Mouse (Mus musculus): Measurements from ENCODE around the gene Ltbp1.

Ltbp1 gene

DNA sequence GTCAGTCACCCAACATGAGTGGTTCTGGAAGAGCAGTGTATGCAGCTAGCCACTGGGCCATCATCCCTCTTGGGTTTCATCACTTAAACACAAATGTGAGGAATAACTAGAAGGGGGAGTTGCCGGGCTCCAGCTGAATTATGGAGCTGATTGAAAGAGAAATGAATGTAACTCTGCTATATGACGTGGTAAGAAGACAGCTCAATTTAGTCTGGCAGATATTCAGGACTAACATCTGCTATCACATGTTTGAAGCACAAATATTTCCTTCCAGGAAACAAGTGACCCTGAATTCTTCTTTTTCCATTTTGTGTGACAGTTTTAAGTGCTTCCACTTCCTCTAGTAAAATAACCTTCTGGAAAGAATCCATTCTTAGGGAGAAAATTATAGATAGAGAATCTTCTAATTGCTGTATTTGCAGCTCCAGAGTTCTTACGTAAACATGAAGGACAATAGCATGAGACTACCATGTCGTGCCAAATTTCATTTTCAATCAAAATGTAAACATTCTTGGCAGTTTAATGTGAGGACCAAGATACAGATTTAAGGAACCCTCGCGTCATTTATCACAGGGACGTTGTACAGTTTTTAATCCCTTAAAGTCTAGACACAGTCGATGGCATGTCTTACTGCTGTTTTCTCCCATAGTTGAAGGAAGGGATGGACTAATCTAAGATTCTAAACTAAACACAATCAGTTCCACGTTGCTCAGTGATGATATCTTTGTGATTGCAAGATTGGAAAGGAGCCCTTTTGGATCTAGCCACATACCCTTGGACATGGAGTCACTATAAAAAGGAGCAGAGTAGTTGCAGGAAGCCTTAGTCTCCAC, 279.7 kb downstream of the Ltbp1 start:
- no peak for DNase-seq (ENCODE audit: low read depth, low spot score)

DNA sequence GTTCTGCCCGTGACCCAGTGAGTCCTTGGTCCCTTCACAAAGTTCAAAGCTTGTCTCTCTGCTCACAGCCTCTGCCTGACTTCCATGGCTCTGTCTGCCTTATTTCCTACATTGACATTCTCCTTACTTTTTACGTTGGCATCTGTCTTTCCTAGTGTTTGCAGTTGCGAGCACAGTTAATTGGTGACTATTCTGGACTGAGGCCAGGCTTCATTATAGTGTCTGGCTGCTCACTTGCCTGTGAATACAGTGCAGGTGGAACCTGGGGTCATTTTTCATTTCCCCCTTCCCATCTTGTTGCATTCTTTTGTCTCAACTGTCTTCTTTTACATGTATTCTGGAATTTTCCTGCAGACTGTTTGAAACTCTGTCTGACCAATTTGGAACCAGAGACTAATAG, 287.6 kb downstream of the Ltbp1 start:
- DNase-seq (ENCODE audit: low read depth, low spot score), result no peak

DNA sequence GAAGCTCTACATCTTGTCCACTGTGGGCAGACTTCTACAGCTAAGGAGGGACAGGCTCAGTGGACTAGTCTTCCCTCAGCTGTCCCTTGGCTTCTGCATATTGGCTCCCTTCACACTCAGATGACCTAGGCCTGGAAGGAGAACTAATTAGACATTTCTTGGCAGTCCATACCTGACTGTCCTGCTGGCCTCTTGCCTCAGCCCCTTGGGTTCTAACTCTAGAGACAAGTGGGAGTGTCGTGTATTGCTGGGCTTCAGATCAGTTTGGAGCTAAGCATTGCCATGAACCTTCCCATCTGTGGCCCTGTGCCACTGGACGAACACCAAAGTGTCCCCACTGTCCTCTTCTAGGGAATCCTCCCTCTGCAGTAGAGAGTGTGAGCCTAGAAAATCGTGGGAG, 288.4 kb downstream of the Ltbp1 start:
- no peak for DNase-seq (ENCODE audit: low read depth, low spot score)

- DNase-seq (ENCODE audit: low read depth, low spot score), result no peak
These were observed 295.5 kb downstream of the Ltbp1 start for GRCm38 (mm10) chr17:75300908-75301307.

DNA sequence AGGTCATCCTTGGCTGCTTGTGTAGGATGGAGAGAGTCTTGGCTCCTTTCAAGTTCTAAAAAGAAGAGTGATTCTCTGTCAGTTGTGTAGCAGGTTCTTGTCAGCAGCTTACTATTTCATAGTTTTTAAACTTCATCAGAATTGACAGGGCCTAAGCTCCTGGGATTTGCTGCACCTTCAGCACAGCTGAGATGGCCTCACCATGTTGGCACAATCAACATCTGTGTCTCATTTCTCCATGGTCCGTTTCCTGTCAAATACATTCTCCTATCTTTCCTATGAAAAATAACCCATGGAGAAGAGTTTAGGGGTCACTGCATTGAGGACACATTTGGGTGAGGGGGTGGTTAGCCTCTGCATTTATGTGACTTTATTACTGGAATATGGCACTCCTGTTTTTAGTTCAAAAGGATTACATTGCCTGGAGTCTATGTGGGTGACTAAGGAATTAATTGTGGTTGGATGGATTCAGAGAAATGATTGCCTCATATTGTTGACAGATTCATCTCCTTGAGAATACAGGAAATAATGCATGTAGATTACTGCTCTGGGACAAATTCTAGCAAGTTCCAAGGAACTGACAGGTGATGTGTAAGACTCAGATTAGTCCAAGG, 299.5 kb downstream of the Ltbp1 start:
- DNase-seq (ENCODE audit: low read depth, low spot score), result no peak

DNA sequence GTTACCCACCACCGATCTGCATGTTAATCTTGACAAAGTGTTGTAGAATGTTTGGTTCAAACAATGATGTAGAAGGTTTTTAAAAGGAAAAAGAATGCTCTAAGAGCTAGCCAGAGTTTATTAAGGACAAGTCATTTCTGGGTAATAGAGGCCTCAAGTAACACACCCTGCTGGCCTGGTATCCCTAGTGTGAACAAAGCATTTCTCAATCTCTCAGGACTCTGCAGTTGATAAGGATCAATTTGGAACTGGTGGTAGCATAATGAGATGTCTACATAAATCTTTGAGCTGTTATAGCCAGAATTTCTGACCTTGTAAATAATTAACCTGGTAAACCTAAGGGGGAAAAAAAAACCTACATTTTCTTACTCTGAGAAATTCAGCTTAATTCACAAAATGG, 300.3 kb downstream of the Ltbp1 start:
- DNase-seq (ENCODE audit: low read depth, low spot score), result no peak

DNA sequence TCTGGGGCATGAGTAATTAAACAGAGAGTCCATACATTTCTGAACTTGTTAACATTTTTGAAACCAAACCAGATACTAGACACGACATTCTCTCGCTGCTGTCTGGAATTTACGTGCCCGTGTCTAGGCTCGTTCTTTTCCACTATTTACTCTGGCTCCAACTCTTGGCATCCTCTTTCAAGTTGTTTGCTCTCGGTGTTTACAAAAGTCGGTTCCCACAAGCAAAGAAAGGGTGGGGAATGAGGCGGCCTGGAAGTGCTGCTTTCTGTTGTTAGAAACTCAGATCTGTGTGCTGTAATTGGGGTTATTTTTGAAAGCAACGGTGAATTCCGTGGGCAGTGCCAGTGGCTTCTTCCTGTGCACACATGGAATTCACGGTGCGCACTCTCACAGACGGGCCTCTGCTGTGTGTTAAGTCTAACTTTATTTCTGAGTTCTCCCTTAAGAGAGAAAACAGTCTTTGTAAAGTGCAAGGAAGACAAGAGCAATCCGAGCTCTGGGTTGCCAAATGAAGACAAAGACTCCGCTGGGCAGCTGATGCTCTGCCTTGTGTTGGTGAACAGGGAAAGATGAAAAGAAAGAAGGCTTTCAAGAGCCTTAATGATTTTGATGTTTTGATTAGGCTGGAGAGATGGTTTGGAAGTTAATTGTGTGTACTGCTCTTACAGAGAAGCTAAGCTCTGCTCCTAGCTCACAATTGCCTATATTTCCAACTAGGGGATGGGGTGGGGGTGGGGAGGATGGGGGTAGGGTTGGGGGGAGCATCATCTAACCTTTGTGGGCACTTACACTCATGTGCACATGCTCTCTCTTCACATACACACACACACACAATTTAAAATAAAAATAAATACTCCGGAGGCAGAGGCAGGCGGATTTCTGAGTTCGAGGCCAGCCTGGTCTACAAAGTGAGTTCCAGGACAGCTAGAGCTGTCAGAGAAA, 302.0 kb downstream of the Ltbp1 start:
- DNase-seq (ENCODE audit: low read depth, low spot score), result peak; percentile 16

DNA sequence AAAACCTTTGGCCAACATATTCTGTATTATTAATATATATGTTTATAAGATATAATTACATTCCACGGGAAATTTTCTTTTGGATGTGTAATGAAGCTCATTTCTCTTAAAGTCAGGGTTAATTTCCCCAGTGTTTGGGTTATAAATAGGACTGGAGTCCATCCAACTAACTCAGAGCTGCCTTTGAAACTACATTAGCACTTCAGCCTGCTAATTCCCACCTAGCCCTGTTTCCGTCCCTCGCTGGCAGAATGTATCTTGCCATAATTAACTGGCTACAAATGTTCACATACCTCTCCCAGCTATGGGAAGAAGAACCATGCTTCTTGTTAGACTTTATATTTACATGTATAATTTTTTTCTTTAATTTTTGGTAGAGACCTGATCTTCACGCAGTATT, 311.7 kb downstream of the Ltbp1 start:
- DNase-seq (ENCODE audit: low read depth, low spot score), result no peak

GRCm38 (mm10) chr17:75323229-75323628, 317.9 kb downstream of the Ltbp1 start:
- no peak for DNase-seq (ENCODE audit: low read depth, low spot score)

- no peak for DNase-seq (ENCODE audit: low read depth, low spot score)
These were observed 318.4 kb downstream of the Ltbp1 start for GRCm38 (mm10) chr17:75323766-75324165.

DNA sequence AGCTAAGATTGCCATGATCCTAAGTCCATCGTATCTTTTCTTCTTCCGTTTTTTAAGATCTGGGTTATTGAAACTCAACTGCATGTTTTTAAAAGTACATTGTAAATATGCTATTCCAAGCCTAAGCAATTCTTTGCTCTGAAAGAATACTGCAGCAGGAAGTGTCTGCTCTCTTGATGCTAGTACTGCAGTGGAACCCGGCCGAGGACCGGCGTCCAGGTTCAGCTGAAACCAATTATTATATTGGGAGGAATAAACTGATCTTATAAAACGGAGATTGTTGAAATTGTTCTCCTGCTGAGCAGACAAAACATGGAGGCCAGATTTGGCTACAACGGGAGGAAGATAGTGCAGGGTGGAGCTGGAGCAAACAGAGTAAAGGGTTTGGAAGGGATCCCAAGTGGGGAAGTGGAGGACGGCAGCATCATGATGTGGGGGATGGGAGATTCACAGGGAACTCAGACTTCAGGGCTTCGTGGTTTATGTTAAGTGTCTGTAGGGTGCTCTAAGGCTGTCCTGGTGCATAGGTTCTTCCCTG, 322.8 kb downstream of the Ltbp1 start:
- no peak for DNase-seq (ENCODE audit: low read depth, low spot score)

DNA sequence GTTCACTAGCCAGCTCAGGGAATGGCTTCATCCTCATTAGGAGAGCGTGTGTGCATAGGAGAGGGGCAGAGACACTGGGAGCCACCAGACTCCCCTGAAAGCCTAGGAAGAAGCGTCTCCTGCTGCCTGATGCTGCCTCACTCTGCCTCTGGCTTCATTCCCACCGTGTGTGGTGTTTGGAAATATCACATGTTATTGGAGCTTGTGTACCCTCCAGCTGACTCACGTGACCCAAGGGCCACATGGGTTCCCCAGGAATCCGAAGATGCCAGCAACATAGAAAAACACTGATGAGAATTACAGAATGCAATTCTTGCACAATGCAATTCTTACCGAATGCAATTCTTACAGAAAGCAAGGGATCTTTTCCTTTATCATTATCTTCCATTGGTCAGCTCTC, 325.0 kb downstream of the Ltbp1 start:
- no peak for DNase-seq (ENCODE audit: low read depth, low spot score)

GRCm38 (mm10) chr17:75331421-75331951, 326.1 kb downstream of the Ltbp1 start:
- DNase-seq (ENCODE audit: low read depth, low spot score), result no peak

DNA sequence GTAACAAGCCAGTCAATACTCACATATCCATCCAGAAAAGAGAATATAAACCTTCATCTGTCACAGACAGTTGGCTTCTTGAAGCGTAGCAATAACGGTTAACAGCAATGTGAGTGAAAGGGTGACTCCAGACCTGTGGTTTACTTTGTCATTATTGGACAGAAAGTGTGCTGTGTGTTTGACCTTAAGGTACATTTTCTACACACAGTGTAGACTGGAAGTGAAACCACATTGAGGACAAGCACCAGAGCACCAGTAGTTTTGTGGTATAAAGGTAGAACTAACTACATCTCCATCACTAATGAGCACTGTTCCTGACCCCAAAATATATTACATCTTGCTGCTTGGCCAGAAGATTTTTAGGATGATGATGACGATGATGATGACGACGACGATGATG, 326.9 kb downstream of the Ltbp1 start:
- no peak for DNase-seq (ENCODE audit: low read depth, low spot score)

DNA sequence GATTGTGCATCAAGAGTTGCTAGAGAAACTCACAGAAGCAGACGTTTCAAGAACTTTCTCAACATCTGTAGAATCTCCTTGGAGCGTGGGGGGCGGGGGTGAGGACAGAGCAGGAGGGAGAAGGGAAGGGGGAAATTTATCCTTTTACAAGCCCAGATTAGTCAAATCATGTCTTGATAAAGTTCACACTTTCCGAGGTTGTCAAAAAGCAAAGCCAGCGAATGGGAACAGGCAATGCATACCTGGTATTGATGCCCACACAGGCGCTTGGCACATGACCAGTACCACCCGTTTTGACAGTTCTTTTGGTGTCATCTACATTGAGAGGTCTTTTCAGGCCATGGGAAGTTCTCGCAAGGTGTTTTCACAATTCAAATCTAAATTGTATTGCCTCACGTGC, 327.6 kb downstream of the Ltbp1 start:
- DNase-seq (ENCODE audit: low read depth, low spot score), result no peak

DNA sequence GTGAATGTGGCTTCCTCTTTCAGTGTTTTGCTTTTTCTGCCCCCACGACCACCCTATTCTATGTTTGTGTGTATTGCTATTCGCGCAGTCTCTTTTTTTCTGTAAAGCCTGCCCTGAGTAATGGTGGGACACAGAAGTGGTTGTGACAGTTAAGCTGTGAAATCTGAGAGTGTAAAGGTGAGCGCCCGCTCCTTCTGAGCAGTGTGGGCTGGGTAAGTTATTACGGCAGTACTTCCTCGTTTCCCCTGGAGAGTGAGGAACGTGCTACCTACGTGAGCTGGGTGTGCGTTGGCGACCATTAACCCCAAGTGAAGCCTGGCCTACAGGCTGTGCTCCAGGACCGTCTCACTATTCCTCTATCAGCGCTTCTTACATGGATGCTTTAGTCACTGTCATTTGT, 328.4 kb downstream of the Ltbp1 start:
- DNase-seq (ENCODE audit: low read depth, low spot score), result no peak

DNA sequence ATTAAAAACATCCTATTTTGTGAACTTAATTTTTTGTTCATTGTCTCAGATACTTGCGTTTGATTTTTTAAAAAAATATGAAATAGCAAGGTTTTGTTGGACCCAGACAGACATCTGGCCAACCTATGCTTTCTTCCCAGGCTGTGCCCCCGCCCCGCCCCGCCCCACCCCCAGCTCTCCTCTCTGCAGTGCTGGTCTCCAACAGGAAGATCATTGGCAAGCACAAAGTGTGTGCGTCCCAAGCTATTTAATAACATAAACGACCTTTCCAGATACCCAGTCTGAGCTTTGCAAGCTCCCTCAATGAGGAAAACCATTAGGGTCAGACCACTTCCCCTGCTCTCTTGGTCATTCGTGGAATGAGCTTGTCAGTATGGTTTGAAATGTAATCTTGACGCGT, 330.3 kb downstream of the Ltbp1 start:
- no peak for DNase-seq (ENCODE audit: low read depth, low spot score)

DNA sequence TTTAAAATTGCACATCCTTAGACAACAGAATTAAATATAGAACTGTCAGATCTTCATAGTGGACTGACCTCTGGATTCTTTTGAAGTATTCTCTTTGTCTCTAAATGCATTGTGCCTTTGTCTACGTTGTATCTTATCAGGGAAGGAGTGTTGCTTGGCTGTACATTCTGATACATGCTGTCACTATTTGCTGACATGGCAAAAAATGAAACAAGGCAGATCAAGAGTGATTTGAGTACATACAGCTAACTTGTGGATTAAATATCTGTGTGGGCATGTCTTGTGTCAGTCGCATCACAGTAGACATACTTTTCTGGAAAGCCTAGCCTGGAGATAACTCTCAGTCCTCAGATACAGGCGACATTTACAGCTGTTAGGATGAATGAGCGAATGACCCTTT, 335.9 kb downstream of the Ltbp1 start:
- no peak for DNase-seq (ENCODE audit: low read depth, low spot score)

DNA sequence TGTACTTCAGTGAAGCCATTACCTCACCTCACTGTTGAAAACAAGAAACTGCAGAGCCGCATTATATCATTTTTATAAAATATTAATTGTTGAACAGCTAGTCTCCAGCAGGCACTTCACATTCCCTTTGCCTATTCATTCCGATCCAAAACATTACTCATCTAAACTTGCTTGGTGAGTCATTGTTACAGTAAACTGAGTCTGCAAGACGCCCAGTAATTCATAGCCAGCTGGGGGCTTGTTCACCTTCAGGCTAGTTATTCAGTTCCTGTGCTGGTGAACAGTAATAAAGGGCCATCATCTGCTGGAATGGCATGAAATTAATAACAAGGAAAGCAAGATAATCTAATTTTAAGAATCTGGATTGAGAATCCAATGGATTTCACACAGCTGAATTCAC, 339.7 kb downstream of the Ltbp1 start:
- DNase-seq (ENCODE audit: low read depth, low spot score), result no peak

DNA sequence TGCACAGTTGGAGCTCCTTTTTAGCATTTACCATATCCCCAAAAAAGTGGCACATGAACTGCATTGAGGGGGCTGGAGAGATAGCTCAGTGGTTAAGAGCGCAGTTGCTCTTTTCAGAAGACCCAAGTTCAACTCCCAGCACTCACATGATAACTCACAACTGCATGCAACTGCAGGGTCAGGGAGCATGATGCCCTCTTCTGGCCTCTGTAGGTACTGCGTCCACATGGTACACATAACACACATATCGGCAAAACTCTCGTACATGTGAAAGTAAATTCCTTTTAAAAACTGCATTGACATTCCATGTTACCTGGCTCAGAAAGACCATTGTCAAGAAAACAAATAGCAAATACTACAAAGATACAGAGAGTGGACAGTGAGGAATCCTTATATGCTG, 342.0 kb downstream of the Ltbp1 start:
- DNase-seq (ENCODE audit: low read depth, low spot score), result no peak

GRCm38 (mm10) chr17:75349109-75349508, 343.7 kb downstream of the Ltbp1 start:
- DNase-seq (ENCODE audit: low read depth, low spot score), result no peak

- no peak for DNase-seq (ENCODE audit: low read depth, low spot score)
These were observed 344.2 kb downstream of the Ltbp1 start for GRCm38 (mm10) chr17:75349602-75350001.
